Mouse (Mus musculus): ENCODE results near the gene Ndufs3. TPM values are rescaled to one million over a fixed set of nuclear protein-coding genes. Genes with fewer than 3 reads are reported as not detected.

Gene Ndufs3
- 222 and 229 TPM in 2 replicates for polyA plus RNA-seq (2012; rRNA removed)

- Histone ChIP-seq H3K4me1 (ENCODE audit: control insufficient read depth, insufficient read depth, low read length) (peaks cover 1% of the 10 kb centered on the region; the same call in 1 of the 2 replicates), H3K4me3 (ENCODE audit: insufficient read depth, low read length) (peak within 1 kb of the TSS; percentile 81), H3K27ac (ENCODE audit: insufficient read depth, low read length) (peak within 1 kb of the TSS; percentile 96)
- TF ChIP-seq POLR2A (IDR thresholded peaks at IDR 0.05; ENCODE audit: extremely low read depth, insufficient read depth, low read length) (peak; percentile 92; the same call in 1 of the 2 replicates), CTCF (IDR thresholded peaks at IDR 0.05; ENCODE audit: extremely low read depth, insufficient read depth, low read length) (no peak)
These were observed at the start of gene Ndufs3, which contains the start of gene Kbtbd4 for GRCm38 (mm10) chr2:90904076-90904855. Gene Ndufs3, minus strand, starts transcription at chr2:90904827. Gene Kbtbd4, plus strand, starts transcription at chr2:90904740.

GRCm38 (mm10) chr2:90953461-90953860, 48.8 kb upstream of the Ndufs3 start:
- Histone ChIP-seq H3K4me3 (ENCODE audit: insufficient read depth, low read length) (no peak overlapping the region), H3K27ac (ENCODE audit: insufficient read depth, low read length) (no peak overlapping the region), H3K4me1 (ENCODE audit: control insufficient read depth, insufficient read depth, low read length) (peaks cover 18% of the 10 kb centered on the region)
- no peak for TF ChIP-seq POLR2A (IDR thresholded peaks at IDR 0.05; ENCODE audit: extremely low read depth, insufficient read depth, low read length)
- TF ChIP-seq CTCF (IDR thresholded peaks at IDR 0.05; ENCODE audit: extremely low read depth, insufficient read depth, low read length), result no peak

GRCm38 (mm10) chr2:90950582-90951194, 46.1 kb upstream of the Ndufs3 start:
- peak overlapping the region; percentile 48 for H3K27ac ChIP-seq (ENCODE audit: insufficient read depth, low read length)
- no peak overlapping the region for H3K4me3 ChIP-seq (ENCODE audit: insufficient read depth, low read length)
- TF ChIP-seq CTCF (IDR thresholded peaks at IDR 0.05; ENCODE audit: extremely low read depth, insufficient read depth, low read length), result no peak
- no peak for TF ChIP-seq POLR2A (IDR thresholded peaks at IDR 0.05; ENCODE audit: extremely low read depth, insufficient read depth, low read length)
- peaks cover 14% of the 10 kb centered on the region for H3K4me1 ChIP-seq (ENCODE audit: control insufficient read depth, insufficient read depth, low read length)

- TF ChIP-seq POLR2A (IDR thresholded peaks at IDR 0.05; ENCODE audit: extremely low read depth, insufficient read depth, low read length), result no peak
- no peak for TF ChIP-seq CTCF (IDR thresholded peaks at IDR 0.05; ENCODE audit: extremely low read depth, insufficient read depth, low read length)
- Histone ChIP-seq H3K4me3 (ENCODE audit: insufficient read depth, low read length) (no peak overlapping the region), H3K27ac (ENCODE audit: insufficient read depth, low read length) (no peak overlapping the region), H3K4me1 (ENCODE audit: control insufficient read depth, insufficient read depth, low read length) (peaks cover 14% of the 10 kb centered on the region)
These were observed 45.5 kb upstream of the Ndufs3 start for GRCm38 (mm10) chr2:90950149-90950548.

- Histone ChIP-seq H3K4me3 (ENCODE audit: insufficient read depth, low read length) (peak overlapping the region; percentile 82; the same call in 1 of the 2 replicates), H3K4me1 (ENCODE audit: control insufficient read depth, insufficient read depth, low read length) (peaks cover 6% of the 10 kb centered on the region; the same call in 1 of the 2 replicates), H3K27ac (ENCODE audit: insufficient read depth, low read length) (no peak overlapping the region)
- TF ChIP-seq CTCF (IDR thresholded peaks at IDR 0.05; ENCODE audit: extremely low read depth, insufficient read depth, low read length), result no peak
- TF ChIP-seq POLR2A (IDR thresholded peaks at IDR 0.05; ENCODE audit: extremely low read depth, insufficient read depth, low read length), result no peak
These were observed 37.1 kb upstream of the Ndufs3 start for GRCm38 (mm10) chr2:90941744-90942143.

GRCm38 (mm10) chr2:90940233-90941229, 35.9 kb upstream of the Ndufs3 start, which contains the start of gene Celf1:
Gene Celf1, plus strand, starts transcription at chr2:90940382.
- Histone ChIP-seq H3K4me3 (ENCODE audit: insufficient read depth, low read length) (peak within 1 kb of the TSS; percentile 82), H3K27ac (ENCODE audit: insufficient read depth, low read length) (peak within 1 kb of the TSS; percentile 93), H3K4me1 (ENCODE audit: control insufficient read depth, insufficient read depth, low read length) (peaks cover 6% of the 10 kb centered on the region; the same call in 1 of the 2 replicates)
- TF ChIP-seq POLR2A (IDR thresholded peaks at IDR 0.05; ENCODE audit: extremely low read depth, insufficient read depth, low read length) (no peak), CTCF (IDR thresholded peaks at IDR 0.05; ENCODE audit: extremely low read depth, insufficient read depth, low read length) (no peak)

- Histone ChIP-seq H3K27ac (ENCODE audit: insufficient read depth, low read length) (no peak overlapping the region), H3K4me1 (ENCODE audit: control insufficient read depth, insufficient read depth, low read length) (peaks cover 6% of the 10 kb centered on the region; the same call in 1 of the 2 replicates), H3K4me3 (ENCODE audit: insufficient read depth, low read length) (peak overlapping the region; percentile 82)
- TF ChIP-seq POLR2A (IDR thresholded peaks at IDR 0.05; ENCODE audit: extremely low read depth, insufficient read depth, low read length) (no peak), CTCF (IDR thresholded peaks at IDR 0.05; ENCODE audit: extremely low read depth, insufficient read depth, low read length) (no peak)
These were observed 35.1 kb upstream of the Ndufs3 start for GRCm38 (mm10) chr2:90939750-90940149.

- no peak overlapping the region for H3K4me3 ChIP-seq (ENCODE audit: insufficient read depth, low read length)
- H3K4me1 ChIP-seq (ENCODE audit: control insufficient read depth, insufficient read depth, low read length), result peaks cover 3% of the 10 kb centered on the region; the same call in 1 of the 2 replicates
- no peak overlapping the region for H3K27ac ChIP-seq (ENCODE audit: insufficient read depth, low read length)
- TF ChIP-seq POLR2A (IDR thresholded peaks at IDR 0.05; ENCODE audit: extremely low read depth, insufficient read depth, low read length) (no peak), CTCF (IDR thresholded peaks at IDR 0.05; ENCODE audit: extremely low read depth, insufficient read depth, low read length) (no peak)
These were observed 33.7 kb upstream of the Ndufs3 start for GRCm38 (mm10) chr2:90938362-90938761.

GRCm38 (mm10) chr2:90932273-90932672, 27.6 kb upstream of the Ndufs3 start:
- TF ChIP-seq POLR2A (IDR thresholded peaks at IDR 0.05; ENCODE audit: extremely low read depth, insufficient read depth, low read length) (no peak), CTCF (IDR thresholded peaks at IDR 0.05; ENCODE audit: extremely low read depth, insufficient read depth, low read length) (no peak)
- Histone ChIP-seq H3K4me3 (ENCODE audit: insufficient read depth, low read length) (no peak overlapping the region), H3K4me1 (ENCODE audit: control insufficient read depth, insufficient read depth, low read length) (no peaks in the 10 kb centered on the region), H3K27ac (ENCODE audit: insufficient read depth, low read length) (no peak overlapping the region)
